Mouse (Mus musculus): ENCODE results near the gene Aknad1. TPM values are rescaled to one million over a fixed set of nuclear protein-coding genes. Genes with fewer than 3 reads are reported as not detected.

Aknad1 gene
- polyA plus RNA-seq, 1 experiment: 0.04 TPM

- DNase-seq (ENCODE audit: low read depth): no peak
These were observed 12.2 kb downstream of the Aknad1 start for GRCm38 (mm10) chr3:108751691-108752090.

- DNase-seq (ENCODE audit: low read depth): no peak
These were observed 15.1 kb downstream of the Aknad1 start for GRCm38 (mm10) chr3:108754541-108754940.

- no peak for DNase-seq (ENCODE audit: low read depth)
These were observed 16.1 kb downstream of the Aknad1 start for GRCm38 (mm10) chr3:108755542-108755941.

- DNase-seq (ENCODE audit: low read depth): no peak
These were observed 16.7 kb downstream of the Aknad1 start for GRCm38 (mm10) chr3:108756131-108756530.

- DNase-seq (ENCODE audit: low read depth): no peak
These were observed 18.1 kb downstream of the Aknad1 start for GRCm38 (mm10) chr3:108757570-108757969.

GRCm38 (mm10) chr3:108759566-108760420, 20.3 kb downstream of the Aknad1 start:
- no peak for DNase-seq (ENCODE audit: low read depth)

GRCm38 (mm10) chr3:108762597-108763111, 23.2 kb downstream of the Aknad1 start:
- DNase-seq (ENCODE audit: low read depth): peak; percentile 94

- DNase-seq (ENCODE audit: low read depth): no peak
These were observed 24.2 kb downstream of the Aknad1 start for GRCm38 (mm10) chr3:108763691-108764090.

GRCm38 (mm10) chr3:108764976-108765375, 25.5 kb downstream of the Aknad1 start:
- no peak for DNase-seq (ENCODE audit: low read depth)

- DNase-seq (ENCODE audit: low read depth): no peak
These were observed 26.0 kb downstream of the Aknad1 start for GRCm38 (mm10) chr3:108765476-108765875.

GRCm38 (mm10) chr3:108766943-108767342, 27.5 kb downstream of the Aknad1 start:
- DNase-seq (ENCODE audit: low read depth): no peak

- no peak for DNase-seq (ENCODE audit: low read depth)
These were observed 28.0 kb downstream of the Aknad1 start for GRCm38 (mm10) chr3:108767416-108767815.

GRCm38 (mm10) chr3:108769547-108769946, 30.1 kb downstream of the Aknad1 start:
- DNase-seq (ENCODE audit: low read depth): no peak

- DNase-seq (ENCODE audit: low read depth): peak; percentile 94
These were observed 31.4 kb downstream of the Aknad1 start for GRCm38 (mm10) chr3:108770725-108771368.

GRCm38 (mm10) chr3:108772211-108772610, 32.8 kb downstream of the Aknad1 start:
- DNase-seq (ENCODE audit: low read depth): no peak

- DNase-seq (ENCODE audit: low read depth): no peak
These were observed 33.4 kb downstream of the Aknad1 start for GRCm38 (mm10) chr3:108772811-108773210.

- no peak for DNase-seq (ENCODE audit: low read depth)
These were observed 39.5 kb downstream of the Aknad1 start for GRCm38 (mm10) chr3:108778761-108779540.

GRCm38 (mm10) chr3:108781238-108781883, 41.9 kb downstream of the Aknad1 start:
- no peak for DNase-seq (ENCODE audit: low read depth)

- DNase-seq (ENCODE audit: low read depth): no peak
These were observed 42.4 kb downstream of the Aknad1 start for GRCm38 (mm10) chr3:108781884-108782270.

GRCm38 (mm10) chr3:108782364-108782895, 43.0 kb downstream of the Aknad1 start:
- no peak for DNase-seq (ENCODE audit: low read depth)

GRCm38 (mm10) chr3:108786520-108786919, 47.1 kb downstream of the Aknad1 start:
- no peak for DNase-seq (ENCODE audit: low read depth)

Measured in gonadal fat pad, adult 2 months (tissue).